In the genomic region with DNA sequence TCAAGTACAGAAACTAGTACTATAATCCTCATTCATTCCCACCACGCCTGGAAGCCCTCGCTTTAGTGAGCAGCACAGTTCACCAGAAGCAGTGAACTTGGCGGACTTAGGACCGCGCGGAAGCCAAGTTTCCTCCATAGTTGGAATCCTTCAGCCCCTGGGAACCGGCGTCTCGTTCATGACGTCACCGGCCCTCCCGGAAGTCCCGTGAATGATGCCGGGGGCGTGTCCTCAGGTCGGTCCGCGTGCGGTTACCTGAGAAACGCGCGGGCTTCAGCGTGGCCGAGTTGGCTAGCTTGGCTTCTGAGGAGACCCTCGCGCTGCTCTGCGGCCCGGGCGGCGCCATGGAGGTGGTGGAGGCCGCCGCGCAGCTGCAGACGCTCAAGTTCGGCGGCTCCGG, we compare ENCODE assay signal across 8 mouse cellular contexts. TPM values are rescaled to one million over a fixed set of nuclear protein-coding genes. Genes with fewer than 3 reads are reported as not detected.
A peak's percentile ranks its signal among the peaks of the same experiment; 100 is the strongest.
DNase-seq lines count a peak whose midpoint lies in the region; ATAC-seq and TF ChIP-seq lines count a peak whose summit lies in the region.

A gene (plus strand): TSS at position 195 of the 400 bp plus-strand sequence.

- no peak for TF ChIP-seq CTCF in gastrocnemius, adult 2 months (IDR thresholded peaks at IDR 0.05)
- no peak for TF ChIP-seq CTCF in hindbrain, postnatal 0 days (IDR thresholded peaks at IDR 0.05; ENCODE audit: low read depth)
- no peak for TF ChIP-seq CTCF in left cerebral cortex, adult 2 months (IDR thresholded peaks at IDR 0.05)

- 0% methylated on average over 37 of the region's 37 CpGs for WGBS in hindbrain, postnatal 0 days

- intact Hi-C loops in gastrocnemius, adult 2 months (cut with DNase I) = no loop called here
- intact Hi-C loops in left cerebral cortex, adult 2 months (cut with DNase I) = loop anchor here (2.0 to 10.0 kb wide), 6 partner anchors 83 to 1035 kb away; a partner anchor contains a TSS

- H3K27me3 ChIP-seq in hindbrain, postnatal 0 days (ENCODE audit: insufficient read depth, low read length) = no peaks in the 10 kb centered on the region

- H3K4me3 ChIP-seq in gastrocnemius, adult 2 months = peak within 1 kb of the TSS; percentile 70
- H3K4me3 ChIP-seq in hindbrain, postnatal 0 days (ENCODE audit: low read length) = peak within 1 kb of the TSS; percentile 82
- peak within 1 kb of the TSS; percentile 86 for H3K4me3 ChIP-seq in left cerebral cortex, adult 2 months

- ATAC-seq in common myeloid progenitor, adult 5-6 weeks (replicated peaks; ENCODE audit: low read depth, poor library complexity, severe bottlenecking) = peak; percentile 94
- ATAC-seq in hindbrain, postnatal 0 days = peak; percentile 98
- ATAC-seq in megakaryocyte, adult 5-6 weeks (ENCODE audit: poor library complexity, severe bottlenecking) = peak; percentile 92

- DNase-seq in ZHBTc4 (ENCODE audit: low read depth, low spot score) = peak; percentile 98
- peak; percentile 94 for DNase-seq in gastrocnemius, adult 2 months
- DNase-seq in hindbrain, postnatal 0 days (ENCODE audit: low spot score) = peak; percentile 99
- DNase-seq in left cerebral cortex, adult 2 months (ENCODE audit: extremely low spot score in 1 of 2, low spot score in 2 of 2) = peak; percentile 95
- DNase-seq in right cerebral cortex, adult 2 months (ENCODE audit: low spot score in 2 of 2) = peak; percentile 97
- DNase-seq in urinary bladder, postnatal 14 days (ENCODE audit: low spot score) = peak; percentile 96

- peak within 1 kb of the TSS; percentile 86 for H3K27ac ChIP-seq in gastrocnemius, adult 2 months
- H3K27ac ChIP-seq in hindbrain, postnatal 0 days = peak within 1 kb of the TSS; percentile 78
- peak within 1 kb of the TSS; percentile 79 for H3K27ac ChIP-seq in left cerebral cortex, adult 2 months

- H3K4me1 ChIP-seq in hindbrain, postnatal 0 days (ENCODE audit: insufficient read depth, low read length) = peaks cover 11% of the 10 kb centered on the region

- H3K4me2 ChIP-seq in hindbrain, postnatal 0 days (ENCODE audit: low read depth, low read length) = peak within 1 kb of the TSS; percentile 73

- H3K9me3 ChIP-seq in hindbrain, postnatal 0 days (ENCODE audit: low read length) = no peaks in the 10 kb centered on the region

- peak within 1 kb of the TSS; percentile 68 for H3K9ac ChIP-seq in hindbrain, postnatal 0 days (replicated peaks; ENCODE audit: low read length)

- H3K36me3 ChIP-seq in hindbrain, postnatal 0 days (ENCODE audit: insufficient read depth, low read length) = no peaks in the 10 kb centered on the region

RNA-seq across cellular contexts. Expression of the gene that starts here (rescaled TPM):
- 16.2 and 18.5 TPM in 2 replicates for total RNA-seq in common myeloid progenitor, adult 5-6 weeks (2017)
- total RNA-seq in gastrocnemius, adult 2 months (2021) = 1 to 10 TPM; 3.3 to 4.6 TPM
- 7.2 and 9.1 TPM in 2 replicates for total RNA-seq in hindbrain, postnatal 0 days (2014; rRNA removed)
- 2.9 TPM in 2 replicates for polyA plus RNA-seq in hindbrain, postnatal 0 days (2015; fragmentation: Nextera tagmentation; extraction: Ambion mirVana)
- total RNA-seq in left cerebral cortex, adult 2 months (2021) = 10 to 100 TPM; 16.4 to 17.3 TPM
- total RNA-seq in megakaryocyte, adult 5-6 weeks (2015) = 14.4 and 14.5 TPM in 2 replicates
- 3.3 and 5.1 TPM in 2 replicates for total RNA-seq in megakaryocyte, adult 5-6 weeks (2017)

Comparison
In these comparisons a context has a peak if more than half of its experiments do, and no peak if none do; other contexts are left out.
1. Peak in every context shown above with its lines: DNase-seq, ATAC-seq, H3K4me3 ChIP-seq and H3K27ac ChIP-seq.